Mouse (Mus musculus) 416B (cell line): Measurements from ENCODE around the gene Tarm1.

Source experiments
- DNase-seq: peaks from one replicate; pipeline ENCODE4 v3.0.0; 2011; ENCODE audit warnings: low read depth

The Tarm1 gene

GRCm38 (mm10) chr7:3502439-3502838 lies at the start of gene Tarm1:
Gene Tarm1 (minus strand): TSS chr7:3502624.
- peak; percentile 90 for DNase-seq

- DNase-seq, result peak; percentile 21
These were observed 3.5 kb upstream of the Tarm1 start for GRCm38 (mm10) chr7:3505913-3506312.

DNA sequence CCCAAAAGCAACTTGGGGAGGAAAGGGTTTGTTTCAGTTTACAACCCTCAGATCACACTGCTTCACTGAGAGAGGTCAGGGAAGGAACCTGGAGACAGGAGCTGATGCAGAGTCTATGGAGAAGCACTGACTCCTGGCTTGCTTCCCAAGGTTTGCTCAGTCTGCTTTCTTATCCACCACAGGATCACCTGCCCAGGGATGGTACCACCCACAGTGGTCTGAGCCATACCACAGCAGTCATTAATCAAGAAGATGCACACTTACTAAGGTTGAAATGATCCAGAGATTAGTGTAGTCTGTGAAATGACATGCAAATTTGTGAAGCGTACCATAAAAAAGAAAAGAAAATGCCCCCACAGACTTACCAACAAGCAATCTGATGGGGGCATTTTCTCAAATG lies 2.0 kb downstream of the Tarm1 start:
- no peak for DNase-seq

DNA sequence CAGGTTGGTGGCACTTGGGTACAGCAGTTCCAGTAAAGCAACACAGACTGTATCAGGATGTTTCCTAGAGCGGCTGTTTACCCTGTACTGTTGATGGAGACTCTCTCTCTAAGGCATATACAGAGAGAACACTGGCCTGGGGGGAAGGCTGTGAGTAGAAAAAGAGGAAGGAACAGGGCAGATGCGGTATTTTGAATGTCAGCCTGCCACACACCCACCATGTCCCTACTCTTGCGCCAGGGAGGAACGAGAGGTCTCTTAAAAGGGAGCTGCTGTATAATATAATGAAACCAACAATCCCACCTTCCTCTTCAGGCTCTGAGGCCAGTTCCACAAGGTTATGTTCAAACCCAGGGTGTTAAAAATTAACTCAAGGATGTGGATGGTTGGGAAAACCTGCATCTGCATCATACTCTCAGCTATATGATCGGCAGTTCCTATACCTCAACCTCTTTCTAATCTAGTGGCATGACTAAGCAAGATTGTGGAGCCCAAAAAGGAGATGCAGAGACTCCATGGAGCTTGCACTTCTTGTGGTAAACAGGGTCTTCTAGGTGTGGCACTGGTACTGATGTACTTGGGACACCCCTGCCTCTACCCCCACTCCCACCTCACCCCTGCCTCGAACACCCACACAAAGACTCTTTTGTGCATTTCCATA lies 20.3 kb downstream of the Tarm1 start:
- DNase-seq, result peak; percentile 31

GRCm38 (mm10) chr7:3476728-3477127 lies 25.7 kb downstream of the Tarm1 start:
- no peak for DNase-seq

DNA sequence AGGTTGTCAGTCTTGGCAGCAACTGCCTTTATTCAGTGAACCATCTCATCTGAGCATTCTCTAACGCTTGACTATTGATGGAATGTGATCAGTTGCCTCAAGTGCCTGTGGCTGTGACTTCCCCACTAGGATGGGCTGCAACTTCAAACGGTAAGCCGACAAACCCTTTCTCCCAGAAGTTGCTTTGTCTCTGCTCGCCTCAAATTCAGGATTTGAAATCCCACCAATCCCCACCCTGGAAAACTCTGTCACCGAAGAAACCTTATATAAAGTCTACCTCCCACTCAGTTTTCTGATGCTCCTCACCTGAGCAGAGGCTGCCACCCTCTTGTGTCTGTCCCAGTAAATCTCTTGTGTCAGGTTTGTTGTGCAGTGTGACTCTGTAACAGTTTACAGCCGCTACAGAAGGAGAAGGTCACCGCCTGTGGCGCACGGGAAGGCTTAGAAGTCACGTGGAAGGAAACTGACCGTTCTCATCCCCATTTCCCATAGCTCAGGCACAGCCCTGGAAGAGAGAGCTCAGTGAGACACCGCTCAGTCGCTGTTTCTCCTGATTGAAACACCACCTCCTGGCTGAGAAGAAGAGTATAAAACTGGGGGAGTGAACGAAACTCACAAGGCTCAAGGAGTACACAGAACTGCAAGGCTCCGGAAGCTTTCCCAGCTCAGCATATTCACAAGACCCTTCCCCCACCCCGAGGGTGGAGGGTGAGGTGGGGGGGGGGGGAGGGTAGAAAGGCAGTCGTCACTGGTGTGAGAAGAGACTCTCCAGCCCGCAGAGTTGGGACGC lies 27.9 kb downstream of the Tarm1 start:
- DNase-seq, result no peak

DNA sequence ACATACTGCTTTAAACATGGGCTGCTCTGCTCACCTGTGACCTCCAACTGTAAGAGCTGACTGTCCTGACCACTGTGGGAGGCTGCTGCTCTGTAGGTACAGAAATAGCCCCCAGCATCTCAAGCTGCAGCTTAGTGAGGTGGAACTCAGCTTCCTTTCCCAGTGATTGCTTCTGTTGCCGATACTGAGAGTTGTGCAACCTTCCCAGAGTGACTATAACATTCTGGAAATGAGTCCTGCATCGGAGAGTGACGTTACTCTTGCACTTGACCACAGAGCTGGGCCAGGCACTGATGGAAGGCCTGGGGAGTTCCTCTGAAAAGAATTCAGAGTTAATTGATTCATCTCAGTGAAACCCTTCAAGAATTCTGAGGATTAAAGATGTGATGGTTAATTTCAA lies 29.6 kb downstream of the Tarm1 start:
- DNase-seq, result peak; percentile 42

DNA sequence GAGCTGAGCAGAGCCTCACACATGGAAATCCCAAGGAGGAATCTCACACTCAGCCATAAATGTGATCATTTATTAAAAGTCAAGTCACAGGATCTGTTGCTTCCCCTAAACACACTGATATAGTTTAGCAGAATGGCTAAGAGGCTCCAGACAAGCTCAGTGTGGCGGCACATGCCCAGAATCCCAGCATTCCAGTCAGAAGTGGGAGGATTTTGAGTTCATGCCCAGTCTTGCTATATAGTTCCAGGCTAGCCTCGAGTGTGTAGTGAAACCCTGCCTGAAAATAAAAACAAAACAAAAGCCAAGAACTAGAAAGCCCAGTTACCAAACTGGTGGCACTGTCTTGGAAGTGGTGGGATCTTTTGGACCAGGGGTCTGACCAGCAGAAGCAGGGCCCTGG lies 33.8 kb downstream of the Tarm1 start:
- no peak for DNase-seq

GRCm38 (mm10) chr7:3463306-3463705 lies 39.1 kb downstream of the Tarm1 start:
- no peak for DNase-seq

DNA sequence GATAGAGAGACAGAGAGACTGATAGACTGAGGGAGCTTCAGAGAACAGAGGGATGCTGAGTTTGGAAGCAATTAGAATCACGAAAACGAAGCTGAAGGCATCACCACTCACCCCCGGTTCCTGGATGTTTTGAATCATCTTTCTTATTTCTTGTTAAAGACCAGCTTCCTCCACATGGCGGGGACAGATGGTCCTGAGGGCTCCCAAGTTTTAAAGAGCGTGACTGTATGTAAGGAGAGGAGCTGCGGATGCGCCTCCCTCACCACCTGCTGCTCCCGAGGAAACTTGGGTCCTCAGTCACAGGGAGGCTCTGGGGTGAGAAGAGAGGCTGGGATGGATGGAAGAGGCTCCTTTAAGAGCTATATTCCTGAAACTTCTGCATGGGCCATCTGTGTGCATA lies 42.2 kb downstream of the Tarm1 start:
- DNase-seq, result no peak

DNA sequence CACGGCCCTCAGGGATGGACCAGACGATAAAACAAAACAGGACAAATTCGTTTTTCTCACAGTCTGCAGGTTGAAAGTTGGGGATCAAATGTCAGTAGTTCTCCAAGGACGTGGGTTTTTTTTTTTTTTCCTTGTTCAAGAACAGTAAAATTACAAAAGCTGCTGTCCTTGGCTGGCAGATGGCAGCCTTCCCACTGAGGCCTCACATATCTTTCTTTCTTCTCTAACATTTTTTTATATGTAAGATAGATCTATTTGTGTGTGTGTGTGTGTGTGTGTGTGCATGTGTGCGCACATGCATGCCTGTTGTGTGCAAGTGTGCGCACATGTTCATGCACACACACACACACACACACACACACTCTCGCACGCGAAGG lies 44.6 kb downstream of the Tarm1 start:
- no peak for DNase-seq

- DNase-seq, result no peak
These were observed 45.1 kb downstream of the Tarm1 start for GRCm38 (mm10) chr7:3457111-3457840.

GRCm38 (mm10) chr7:3453486-3454183 lies 48.8 kb downstream of the Tarm1 start:
- DNase-seq, result peak; percentile 15

- DNase-seq, result no peak
These were observed 49.5 kb downstream of the Tarm1 start for GRCm38 (mm10) chr7:3452821-3453485.

GRCm38 (mm10) chr7:3451161-3451560 lies 51.3 kb downstream of the Tarm1 start:
- DNase-seq, result peak; percentile 89

DNA sequence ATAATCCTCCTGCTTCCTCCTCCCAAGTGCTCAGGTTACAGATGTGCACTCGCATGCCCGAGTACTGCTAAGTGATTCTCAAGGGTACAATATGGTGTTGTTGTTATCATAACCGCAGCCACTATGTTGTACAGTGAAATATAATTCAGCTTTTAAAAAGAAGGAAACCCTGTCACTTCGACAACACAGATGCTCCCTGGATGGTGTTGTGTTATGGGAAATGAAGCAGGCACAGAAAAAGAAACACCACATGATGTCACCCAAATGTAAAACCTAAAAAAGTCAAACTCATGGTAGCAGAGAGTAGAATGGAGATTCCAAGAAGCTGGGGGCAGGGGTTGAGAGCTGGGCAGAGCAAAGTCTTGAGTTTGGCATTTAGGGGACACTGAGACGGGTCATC lies 51.8 kb downstream of the Tarm1 start:
- DNase-seq, result no peak

DNA sequence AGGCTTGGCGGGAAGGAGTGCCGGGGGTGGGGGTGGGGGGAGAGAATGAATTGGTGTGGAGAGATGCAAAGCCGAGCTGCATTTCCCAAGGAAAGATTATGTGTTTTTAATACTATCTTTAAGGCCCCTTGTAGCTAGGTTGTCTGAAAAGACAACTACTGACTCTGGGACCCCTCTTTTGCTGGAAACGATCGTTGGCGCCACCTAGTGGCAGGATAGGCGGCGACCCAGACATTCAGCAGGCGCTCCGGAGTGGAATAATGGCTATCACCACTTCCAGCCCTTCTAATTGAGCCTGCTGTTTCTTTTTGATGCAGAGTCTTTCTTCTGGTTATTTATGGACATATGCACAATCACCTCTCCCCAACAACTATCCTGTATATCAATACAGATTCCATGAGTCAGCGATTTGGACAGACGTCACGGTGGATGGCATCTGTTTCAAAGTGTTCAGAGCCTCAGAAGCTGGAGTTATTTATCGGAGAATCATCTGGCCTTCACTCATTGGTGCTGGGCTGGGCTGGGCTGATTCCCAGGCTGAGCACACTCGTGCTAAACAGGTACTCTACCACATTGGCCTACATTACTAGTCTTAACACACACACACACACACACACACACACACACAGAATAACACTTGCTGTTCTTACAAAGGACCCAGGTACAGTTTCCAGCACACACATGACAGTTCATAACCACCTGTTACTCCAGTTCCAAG lies 53.5 kb downstream of the Tarm1 start:
- peak; percentile 63 for DNase-seq

- DNase-seq, result peak; percentile 85
These were observed 55.4 kb downstream of the Tarm1 start for GRCm38 (mm10) chr7:3447026-3447425.

DNA sequence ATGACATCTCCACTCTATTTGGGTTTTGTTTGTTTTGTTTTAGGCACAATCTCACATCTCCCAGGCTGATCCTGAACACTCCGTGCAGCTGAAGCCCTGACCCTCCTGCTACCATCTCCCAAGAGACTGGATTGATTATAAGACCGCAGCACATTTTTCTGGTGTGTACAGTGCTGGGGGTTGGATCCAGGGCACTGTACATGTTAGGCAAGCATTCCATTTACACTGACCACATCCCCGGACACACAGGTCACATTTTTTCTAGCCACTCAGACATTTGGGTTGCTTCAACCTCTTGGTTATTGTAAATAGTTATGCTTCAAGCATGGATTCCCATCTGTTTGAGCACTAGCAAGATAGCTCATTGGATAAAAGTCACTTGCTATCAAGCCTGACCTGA lies 55.8 kb downstream of the Tarm1 start:
- no peak for DNase-seq

DNA sequence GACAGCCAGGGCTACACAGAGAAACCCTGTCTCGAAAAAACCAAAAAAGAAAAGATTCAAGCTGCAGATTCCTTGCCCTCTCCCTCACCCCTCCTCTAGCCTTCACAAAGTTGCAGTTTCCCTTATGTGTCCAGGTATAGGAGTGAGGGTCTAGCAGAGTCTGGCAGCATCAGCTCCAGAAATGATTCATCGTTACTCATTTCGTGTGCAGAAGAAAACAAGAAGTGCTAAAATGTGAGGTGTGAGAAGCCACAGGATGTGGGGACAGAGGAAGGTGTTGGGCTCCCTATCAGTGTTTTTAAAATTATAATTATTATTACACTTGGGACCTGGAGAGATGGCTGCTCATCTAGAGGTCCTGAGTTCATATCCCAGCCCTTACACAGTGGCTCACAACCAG lies 57.7 kb downstream of the Tarm1 start:
- peak; percentile 55 for DNase-seq

DNA sequence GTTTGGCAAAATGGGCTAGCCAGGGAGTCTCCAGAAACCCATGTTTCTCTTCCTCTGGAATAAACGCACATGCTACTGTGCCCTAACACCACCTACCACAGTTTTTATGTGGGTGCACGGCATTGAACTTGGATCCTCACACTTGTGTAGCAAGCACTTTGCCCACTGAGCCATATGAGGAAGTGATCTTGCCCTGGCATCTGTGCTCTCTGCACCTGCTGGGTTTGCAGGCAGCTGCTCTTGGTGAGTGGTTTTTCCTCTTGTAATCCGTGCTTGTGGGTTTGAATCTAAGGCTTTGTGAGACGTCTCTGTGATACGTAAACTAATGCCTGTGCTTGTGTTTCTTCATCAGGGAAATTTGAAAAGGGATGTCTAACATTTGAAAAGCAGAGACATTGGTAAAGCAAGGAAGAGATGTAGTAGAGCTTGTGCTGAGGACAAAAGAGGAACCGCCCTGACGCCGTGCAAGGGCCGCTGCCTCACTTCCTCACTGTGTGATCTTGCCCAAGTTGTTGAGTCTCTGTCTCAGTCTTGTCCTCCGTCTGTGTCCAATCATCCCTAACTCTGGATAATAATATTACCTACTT lies 59.9 kb downstream of the Tarm1 start:
- peak; percentile 68 for DNase-seq
